ENCODE assay signal across 7 mouse cellular contexts in genomic region chr10:120744441-120745137, GRCm38 (mm10).
DNase-seq lines count a peak whose midpoint lies in the region; ATAC-seq and TF ChIP-seq lines count a peak whose summit lies in the region.

No protein-coding gene starts in this region.

- no peak for TF ChIP-seq CTCF in E14TG2a.4 (conservative IDR thresholded peaks at IDR 0.05; ENCODE audit: low read length)

- DNase-seq in B cell, adult 2 months, result peak; percentile 4 to 6
- peak; percentile 72 for DNase-seq in hindbrain, embryonic 10.5 days (ENCODE audit: low spot score)
- DNase-seq in layer of hippocampus, postnatal 36 days, result no peak
- DNase-seq in spleen, adult 18-20 months, result no peak

- ATAC-seq in megakaryocyte progenitor cell, adult 5-6 weeks (replicated peaks; ENCODE audit: poor library complexity), result peak; percentile 35; the same call in 1 of the 2 replicates
- no peak for ATAC-seq in granulocyte monocyte progenitor cell, adult 5-6 weeks (replicated peaks; ENCODE audit: poor library complexity, severe bottlenecking)

- peaks cover 12% of the 10 kb centered on the region for H3K9me3 ChIP-seq in E14TG2a.4 (ENCODE audit: low read length)
- no peaks in the 10 kb centered on the region for H3K9me3 ChIP-seq in hindbrain, embryonic 10.5 days

- H3K27ac ChIP-seq in hindbrain, embryonic 10.5 days, result peak overlapping the region; percentile 87

- H3K4me3 ChIP-seq in E14TG2a.4 (replicated peaks; ENCODE audit: low read length), result peak overlapping the region; percentile 37
- H3K4me3 ChIP-seq in hindbrain, embryonic 10.5 days, result peak overlapping the region; percentile 41

- peaks cover 46% of the 10 kb centered on the region for H3K27me3 ChIP-seq in E14TG2a.4 (ENCODE audit: insufficient read depth, low read length)
- peaks cover 36% of the 10 kb centered on the region for H3K27me3 ChIP-seq in hindbrain, embryonic 10.5 days (ENCODE audit: insufficient read depth, poor library complexity, severe bottlenecking)

- no peaks in the 10 kb centered on the region for H3K36me3 ChIP-seq in E14TG2a.4 (ENCODE audit: insufficient read depth, low read length)
- H3K36me3 ChIP-seq in hindbrain, embryonic 10.5 days, result no peaks in the 10 kb centered on the region

- 1% methylated on average over 15 of the region's 15 CpGs for WGBS in hindbrain, embryonic 10.5 days

- H3K4me1 ChIP-seq in E14TG2a.4 (replicated peaks; ENCODE audit: low read depth, low read length), result peaks cover 37% of the 10 kb centered on the region
- H3K4me1 ChIP-seq in hindbrain, embryonic 10.5 days (replicated peaks), result peaks cover 38% of the 10 kb centered on the region

Comparison
In these comparisons a context has a peak if more than half of its experiments do, and no peak if none do; other contexts are left out.
1. DNase-seq: peak in B cell, adult 2 months (2 of 2) and hindbrain, embryonic 10.5 days (single experiment); none in layer of hippocampus, postnatal 36 days (0 of 2) and spleen, adult 18-20 months (0 of 2).